Mouse (Mus musculus): Measurements from ENCODE around the gene Cdkn2b. TPM values are rescaled to one million over a fixed set of nuclear protein-coding genes. Genes with fewer than 3 reads are reported as not detected.
A peak's percentile ranks its signal among the peaks of the same experiment; 100 is the strongest.

The Cdkn2b gene
- total RNA-seq, 2 experiments from 2014 or later: 0.74 to 0.92 TPM

- no peak overlapping the region for H3K27ac ChIP-seq
- H3K4me3 ChIP-seq: no peak overlapping the region
- no peak for DNase-seq
- no peak for TF ChIP-seq CTCF (IDR thresholded peaks at IDR 0.05)
- intact Hi-C loops (cut with DNase I): no loop called here
Measured at GRCm38 (mm10) chr4:89305691-89306090, 5.1 kb downstream of the Cdkn2b start.

- intact Hi-C loops (cut with DNase I): no loop called here
- H3K4me3 ChIP-seq: no peak overlapping the region
- no peak overlapping the region for H3K27ac ChIP-seq
- no peak for DNase-seq
- TF ChIP-seq CTCF (IDR thresholded peaks at IDR 0.05): no peak
Measured at GRCm38 (mm10) chr4:89303281-89303995, 7.4 kb downstream of the Cdkn2b start.

GRCm38 (mm10) chr4:89302129-89302528 lies 8.7 kb downstream of the Cdkn2b start:
- DNase-seq: no peak
- intact Hi-C loops (cut with DNase I): no loop called here
- Histone ChIP-seq H3K4me3 (no peak overlapping the region), H3K27ac (no peak overlapping the region)
- no peak for TF ChIP-seq CTCF (IDR thresholded peaks at IDR 0.05)

GRCm38 (mm10) chr4:89299721-89300120 lies 11.1 kb downstream of the Cdkn2b start:
- no peak overlapping the region for H3K4me3 ChIP-seq
- intact Hi-C loops (cut with DNase I): no loop called here
- no peak for TF ChIP-seq CTCF (IDR thresholded peaks at IDR 0.05)
- no peak for DNase-seq
- no peak overlapping the region for H3K27ac ChIP-seq

GRCm38 (mm10) chr4:89295441-89296220 lies 15.2 kb downstream of the Cdkn2b start:
- Histone ChIP-seq H3K27ac (no peak overlapping the region), H3K4me3 (peak overlapping the region; percentile 93)
- intact Hi-C loops (cut with DNase I): no loop called here
- DNase-seq: no peak
- TF ChIP-seq CTCF (IDR thresholded peaks at IDR 0.05): no peak

- DNase-seq: peak; percentile 76
- TF ChIP-seq CTCF (IDR thresholded peaks at IDR 0.05): peak; percentile 61
- Histone ChIP-seq H3K27ac (peak within 1 kb of the TSS; percentile 67; the same call in 1 of the 2 replicates), H3K4me3 (peak within 1 kb of the TSS; percentile 93)
- intact Hi-C loops (cut with DNase I): no loop called here
Measured at GRCm38 (mm10) chr4:89294486-89295440, 16.1 kb downstream of the Cdkn2b start, which contains the start of gene Cdkn2a. TSS of gene Cdkn2a (minus strand) at chr4:89294653.

- H3K4me3 ChIP-seq: peak overlapping the region; percentile 93
- intact Hi-C loops (cut with DNase I): no loop called here
- H3K27ac ChIP-seq: no peak overlapping the region
- TF ChIP-seq CTCF (IDR thresholded peaks at IDR 0.05): no peak
- DNase-seq: no peak
Measured at GRCm38 (mm10) chr4:89294091-89294485, 16.8 kb downstream of the Cdkn2b start.

- TF ChIP-seq CTCF (IDR thresholded peaks at IDR 0.05): no peak
- no peak overlapping the region for H3K4me3 ChIP-seq
- no peak overlapping the region for H3K27ac ChIP-seq
- DNase-seq: no peak
- intact Hi-C loops (cut with DNase I): no loop called here
Measured at GRCm38 (mm10) chr4:89293516-89293915, 17.3 kb downstream of the Cdkn2b start.

GRCm38 (mm10) chr4:89289028-89289427 lies 21.8 kb downstream of the Cdkn2b start:
- Histone ChIP-seq H3K27ac (no peak overlapping the region), H3K4me3 (no peak overlapping the region)
- TF ChIP-seq CTCF (IDR thresholded peaks at IDR 0.05): no peak
- DNase-seq: no peak
- intact Hi-C loops (cut with DNase I): no loop called here

GRCm38 (mm10) chr4:89286566-89286965 lies 24.3 kb downstream of the Cdkn2b start:
- TF ChIP-seq CTCF (IDR thresholded peaks at IDR 0.05): no peak
- intact Hi-C loops (cut with DNase I): no loop called here
- H3K27ac ChIP-seq: no peak overlapping the region
- no peak overlapping the region for H3K4me3 ChIP-seq
- no peak for DNase-seq

GRCm38 (mm10) chr4:89285688-89286087 lies 25.2 kb downstream of the Cdkn2b start:
- TF ChIP-seq CTCF (IDR thresholded peaks at IDR 0.05): no peak
- Histone ChIP-seq H3K4me3 (no peak overlapping the region), H3K27ac (no peak overlapping the region)
- no peak for DNase-seq
- intact Hi-C loops (cut with DNase I): no loop called here

GRCm38 (mm10) chr4:89282661-89283060 lies 28.2 kb downstream of the Cdkn2b start:
- H3K27ac ChIP-seq: no peak overlapping the region
- no peak for TF ChIP-seq CTCF (IDR thresholded peaks at IDR 0.05)
- intact Hi-C loops (cut with DNase I): no loop called here
- no peak for DNase-seq
- no peak overlapping the region for H3K4me3 ChIP-seq

Data from gastrocnemius, adult 2 months (tissue).